8 mouse cellular contexts compared by ENCODE assay signal in genomic region chr15:80572291-80572690, GRCm38 (mm10). TPM values are rescaled to one million over a fixed set of nuclear protein-coding genes. Genes with fewer than 3 reads are reported as not detected.
DNase-seq lines count a peak whose midpoint lies in the region; ATAC-seq and TF ChIP-seq lines count a peak whose summit lies in the region.

Grap2 (plus strand) TSS chr15:80572594.

- H3K27ac ChIP-seq in embryonic facial prominence, embryonic 13.5 days, result no peak within 1 kb of the TSS
- no peak within 1 kb of the TSS for H3K27ac ChIP-seq in embryonic facial prominence, embryonic 10.5 days (replicated peaks)
- peak within 1 kb of the TSS; percentile 65 for H3K27ac ChIP-seq in heart, embryonic 16.5 days (ENCODE audit: low read length)
- no peak within 1 kb of the TSS for H3K27ac ChIP-seq in layer of hippocampus, adult 2 months

- peaks cover 24% of the 10 kb centered on the region for H3K27me3 ChIP-seq in embryonic facial prominence, embryonic 13.5 days
- H3K27me3 ChIP-seq in embryonic facial prominence, embryonic 10.5 days (replicated peaks; ENCODE audit: low read depth, poor library complexity, severe bottlenecking), result peaks cover 35% of the 10 kb centered on the region
- H3K27me3 ChIP-seq in heart, embryonic 16.5 days (ENCODE audit: control insufficient read depth, insufficient read depth, low read length), result peaks cover 26% of the 10 kb centered on the region

- no peak within 1 kb of the TSS for H3K9ac ChIP-seq in embryonic facial prominence, embryonic 13.5 days
- peak within 1 kb of the TSS; percentile 13; the same call in 1 of the 2 replicates for H3K9ac ChIP-seq in heart, embryonic 16.5 days (ENCODE audit: low read length)

- no peak for DNase-seq in embryonic facial prominence, embryonic 10.5 days (ENCODE audit: low spot score)
- DNase-seq in thymus, postnatal 10 days (ENCODE audit: low spot score in 2 of 2), result peak; percentile 87 to 93
- DNase-seq in layer of hippocampus, adult 2 months (ENCODE audit: low spot score in 2 of 2), result no peak
- DNase-seq in adrenal gland, postnatal 4 days (ENCODE audit: low spot score in 2 of 2), result no peak
- no peak for DNase-seq in gastrocnemius, adult 8-10 months (ENCODE audit: low spot score in 2 of 2)

- H3K4me2 ChIP-seq in embryonic facial prominence, embryonic 13.5 days, result 0 out of 2 replicates have a peak within 1 kb of the TSS, but pooled peaks have one; percentile 11
- H3K4me2 ChIP-seq in heart, embryonic 16.5 days (ENCODE audit: low read depth, low read length), result peak within 1 kb of the TSS; percentile 39

- no peak for ATAC-seq in embryonic facial prominence, embryonic 13.5 days (ENCODE audit: insufficient number of reproducible peaks, insufficient read depth, low FRiP score, low TSS enrichment, low read depth)
- peak; percentile 77; the same call in 1 of the 2 replicates for ATAC-seq in heart, embryonic 16.5 days (replicated peaks; ENCODE audit: extremely low read depth, insufficient read depth, low FRiP score)
- peak; percentile 95 for ATAC-seq in megakaryocyte, adult 5-6 weeks (ENCODE audit: poor library complexity, severe bottlenecking)

- 53% methylated on average over 12 of the region's 12 CpGs for WGBS in embryonic facial prominence, embryonic 13.5 days
- WGBS in embryonic facial prominence, embryonic 10.5 days, result 58% methylated on average over 12 of the region's 12 CpGs
- 55% methylated on average over 12 of the region's 12 CpGs for WGBS in heart, embryonic 16.5 days

- TF ChIP-seq CTCF in layer of hippocampus, adult 2 months (conservative IDR thresholded peaks at IDR 0.05), result no peak

- H3K36me3 ChIP-seq in embryonic facial prominence, embryonic 13.5 days, result no peaks in the 10 kb centered on the region
- H3K36me3 ChIP-seq in embryonic facial prominence, embryonic 10.5 days (replicated peaks), result no peaks in the 10 kb centered on the region
- H3K36me3 ChIP-seq in heart, embryonic 16.5 days (ENCODE audit: control insufficient read depth, insufficient read depth), result no peaks in the 10 kb centered on the region

- H3K4me3 ChIP-seq in embryonic facial prominence, embryonic 13.5 days, result no peak within 1 kb of the TSS
- no peak within 1 kb of the TSS for H3K4me3 ChIP-seq in embryonic facial prominence, embryonic 10.5 days
- H3K4me3 ChIP-seq in heart, embryonic 16.5 days (ENCODE audit: low read length), result peak within 1 kb of the TSS; percentile 35
- H3K4me3 ChIP-seq in layer of hippocampus, adult 2 months, result no peak within 1 kb of the TSS

- no peaks in the 10 kb centered on the region for H3K9me3 ChIP-seq in embryonic facial prominence, embryonic 13.5 days
- no peaks in the 10 kb centered on the region for H3K9me3 ChIP-seq in embryonic facial prominence, embryonic 10.5 days
- no peaks in the 10 kb centered on the region for H3K9me3 ChIP-seq in heart, embryonic 16.5 days (replicated peaks; ENCODE audit: control insufficient read depth, low read length)

- H3K4me1 ChIP-seq in embryonic facial prominence, embryonic 13.5 days, result peaks cover 9% of the 10 kb centered on the region; the same call in 1 of the 2 replicates
- H3K4me1 ChIP-seq in embryonic facial prominence, embryonic 10.5 days, result peaks cover 11% of the 10 kb centered on the region
- no peaks in the 10 kb centered on the region; the same call in 1 of the 2 replicates for H3K4me1 ChIP-seq in heart, embryonic 16.5 days (ENCODE audit: control insufficient read depth, insufficient read depth, low read length)

RNA-seq across cellular contexts. Expression of gene Grap2, which starts in this region (rescaled TPM):
- polyA plus RNA-seq in embryonic facial prominence, embryonic 13.5 days (2015; fragmentation: Nextera tagmentation; extraction: Ambion mirVana), result 1.1 and 1.2 TPM in 2 replicates
- polyA plus RNA-seq in embryonic facial prominence, embryonic 10.5 days (2016; fragmentation: Nextera tagmentation; extraction: Ambion mirVana), result 0.72 and 1.0 TPM in 2 replicates
- polyA plus RNA-seq in heart, embryonic 16.5 days (2015; fragmentation: Nextera tagmentation; extraction: Ambion mirVana), result 3.0 and 4.9 TPM in 2 replicates
- 3.6 and 4.3 TPM in 2 replicates for total RNA-seq in megakaryocyte, adult 5-6 weeks (2015)
- total RNA-seq in megakaryocyte, adult 5-6 weeks (2017), result 7.3 and 7.4 TPM in 2 replicates
- total RNA-seq in layer of hippocampus, adult 2 months (2021), result under 1 TPM; 0.22 to 0.28 TPM
- 1 to 10 TPM; 1.3 to 1.7 TPM for total RNA-seq in adrenal gland, postnatal 4 days (2021)
- total RNA-seq in gastrocnemius, adult 8-10 months (2022), result under 1 TPM in 2 of 4 experiments, not detected in 2; 0.07 to 0.13 TPM

Comparison
In these comparisons a context has a peak if more than half of its experiments do, and no peak if none do; other contexts are left out.
1. DNase-seq: peak in thymus, postnatal 10 days (2 of 2); none in embryonic facial prominence, embryonic 10.5 days (single experiment), layer of hippocampus, adult 2 months (0 of 2), adrenal gland, postnatal 4 days (0 of 2) and gastrocnemius, adult 8-10 months (0 of 2).